Mouse (Mus musculus) brain, adult 10 weeks (tissue): ENCODE measurements around the gene Neil1. TPM values are rescaled to one million over a fixed set of nuclear protein-coding genes. Genes with fewer than 3 reads are reported as not detected.

ENCODE experiments used
- polyA plus RNA-seq: library from polyadenylated mRNA; stranded (reverse); fragments of 350-450 nt; fragmentation: Illumina TruSeq; extraction: RNeasy Lipid Tissue Mini Kit (QIAGEN cat#74804); gene quantifications from one replicate; pipeline ENCODE4 v1.2.3, GENCODE M21; 2015; ENCODE audit warnings: low read depth, low replicate concordance

Neil1 gene
- polyA plus RNA-seq: 8.2 TPM

GRCm38 (mm10) chr9:57148144-57148878 is at the start of gene Neil1:
Neil1 (minus strand) TSS chr9:57148305.

DNA sequence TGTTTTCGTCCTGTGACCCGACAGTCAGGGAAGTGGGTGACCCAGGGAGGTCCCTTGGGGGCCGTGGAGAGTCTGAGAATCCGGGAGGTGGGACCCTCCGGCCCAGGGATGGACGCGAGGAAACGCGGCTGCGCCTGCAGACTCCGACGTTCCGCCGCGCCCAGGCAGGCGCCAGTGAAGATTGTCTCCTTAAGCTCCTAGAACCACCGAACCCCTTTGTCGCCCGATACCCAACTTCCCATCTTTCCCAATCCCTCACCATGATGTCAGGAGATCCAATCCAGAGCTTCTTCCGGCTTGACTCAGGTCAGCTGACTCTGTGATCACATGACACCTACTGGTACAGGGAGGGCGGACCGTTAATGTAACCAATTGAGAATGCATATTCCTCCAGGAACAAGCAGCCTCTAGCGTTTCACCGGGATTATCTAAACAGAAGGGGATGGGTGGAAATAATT is 9.9 kb upstream of the Neil1 start, which contains the start of gene Commd4:
Gene Commd4 (minus strand): TSS at position 319 of the 458 bp plus-strand sequence.

GRCm38 (mm10) chr9:57130577-57131433 is 17.3 kb downstream of the Neil1 start, which contains the start of gene Man2c1:
Man2c1 (plus strand) TSS chr9:57130690.

Other genes starting within 250 kb of the Neil1 start
- gene Snx33, start 219.9 kb downstream of the Neil1 start, polyA plus RNA-seq: 5.6 TPM
- gene Imp3, start 210.8 kb downstream of the Neil1 start, polyA plus RNA-seq: 59.4 TPM
- gene Snupn, start 197.4 kb downstream of the Neil1 start, polyA plus RNA-seq: 20.3 TPM
- gene Ptpn9, start 153.4 kb downstream of the Neil1 start, polyA plus RNA-seq: 21.3 TPM
- gene Sin3a, start 76.3 kb downstream of the Neil1 start, polyA plus RNA-seq: 15.9 TPM
- gene Man2c1, start 17.6 kb downstream of the Neil1 start, polyA plus RNA-seq: 92.8 TPM
- 118 TPM for gene Commd4, start 10.0 kb upstream of the Neil1 start, polyA plus RNA-seq
- not detected for gene Trcg1, start 88.3 kb upstream of the Neil1 start, polyA plus RNA-seq
- 7.5 TPM for gene 1700017B05Rik, start 114.3 kb upstream of the Neil1 start, polyA plus RNA-seq